Mouse (Mus musculus) stomach, embryonic 16.5 days (tissue): ENCODE measurements around the gene Tmsb15b1. TPM values are rescaled to one million over a fixed set of nuclear protein-coding genes. Genes with fewer than 3 reads are reported as not detected.

Source experiments
- ATAC-seq: fragments of 200-750 bp; cut with Nextera tagmentation; 2 replicates; pipeline ENCODE4 v1.8.0; 2017; ENCODE audit warnings: moderate number of reproducible peaks, moderate TSS enrichment; ENCODE audit not compliant: insufficient read depth, low FRiP score
- H3K27ac ChIP-seq: fragments of 300-500 bp; sonication (generic); 2 replicates; pipeline ENCODE4 v1.5.1; 2014; ENCODE audit warnings: low read length
- H3K27me3 ChIP-seq: fragments of 300-500 bp; sonication (generic); 2 replicates; pipeline ENCODE4 v1.6.1; 2014; ENCODE audit warnings: low read length, control low read depth, mixed read lengths; ENCODE audit not compliant: control insufficient read depth, insufficient read depth
- H3K36me3 ChIP-seq: fragments of 300-500 bp; sonication (generic); 2 replicates; pipeline ENCODE4 v1.6.1; 2014; ENCODE audit warnings: low read length; ENCODE audit not compliant: control insufficient read depth, insufficient read depth
- H3K4me1 ChIP-seq: fragments of 300-500 bp; sonication (generic); 2 replicates; pipeline ENCODE4 v1.6.1; 2014; ENCODE audit warnings: low read length, control low read depth, mixed read lengths; ENCODE audit not compliant: control insufficient read depth, insufficient read depth
- H3K4me2 ChIP-seq: fragments of 300-500 bp; sonication (generic); 2 replicates; pipeline ENCODE4 v1.6.1; 2014; ENCODE audit warnings: low read depth, low read length, mixed read lengths
- H3K4me3 ChIP-seq: fragments of 300-500 bp; sonication (generic); replicated peaks from 2 replicates; pipeline ENCODE4 v1.5.1; 2014; ENCODE audit warnings: mild to moderate bottlenecking, low read length
- H3K9ac ChIP-seq: fragments of 300-500 bp; sonication (generic); 2 replicates; pipeline ENCODE4 v1.6.1; 2014; ENCODE audit warnings: low read length
- H3K9me3 ChIP-seq: fragments of 300-500 bp; sonication (generic); replicated peaks from 2 replicates; pipeline ENCODE4 v1.6.1; 2016; ENCODE audit warnings: low read length, control low read depth; ENCODE audit not compliant: control insufficient read depth
- WGBS: fragments of 180-500 bp; shearing (Covaris S2); extraction: QIAGEN DNeasy Blood & Tissue Kit; methylation state at CpG from one replicate; pipeline ENCODE4 v1.1.7; 2014; 5-methylcytosine and 5-hydroxymethylcytosine counted together
- polyA plus RNA-seq: library from polyadenylated mRNA; unstranded; fragments of >200 nt; fragmentation: Nextera tagmentation; extraction: Ambion mirVana; gene quantifications from 2 replicates; pipeline ENCODE4 v1.2.1, GENCODE M21; 2015

The Tmsb15b1 gene
- polyA plus RNA-seq: 21.8 and 23.1 TPM in 2 replicates

- Histone ChIP-seq H3K36me3 (no peaks in the 10 kb centered on the region), H3K27me3 (no peaks in the 10 kb centered on the region), H3K9me3 (no peaks in the 10 kb centered on the region), H3K9ac (peak within 1 kb of the TSS; percentile 58), H3K4me1 (no peaks in the 10 kb centered on the region), H3K27ac (no peak within 1 kb of the TSS), H3K4me2 (peak within 1 kb of the TSS; percentile 52), H3K4me3 (peak within 1 kb of the TSS; percentile 50)
- 16% methylated on average over 15 of the region's 15 CpGs for WGBS
- peak; percentile 100 for ATAC-seq
Observed at GRCm38 (mm10) chrX:136976424-136977084, at the start of gene Tmsb15b1, which contains the start of gene Tmsb15l. Tmsb15b1 (minus strand) TSS chrX:136976874. Tmsb15l (minus strand) TSS chrX:136976869.

DNA sequence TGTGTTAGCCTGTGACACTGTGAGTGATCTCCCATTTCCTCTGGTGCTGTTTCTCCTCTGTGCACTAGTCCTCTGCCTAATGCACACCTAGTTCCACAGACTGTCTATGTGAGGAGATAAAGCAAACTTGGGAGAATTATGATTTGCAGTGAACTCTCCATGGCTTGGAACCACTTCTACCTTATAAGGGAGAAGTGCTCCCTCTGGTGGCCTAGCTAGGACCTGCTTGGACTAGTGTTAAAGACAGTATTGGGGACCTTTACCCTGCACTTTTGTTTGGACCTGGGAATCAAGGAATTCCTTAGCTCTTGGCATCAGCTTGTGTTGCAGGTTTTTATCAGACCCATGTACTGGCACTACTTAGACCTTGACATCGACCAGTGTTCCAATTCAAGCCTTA lies 42.6 kb upstream of the Tmsb15b1 start:
- Histone ChIP-seq H3K4me2 (no peak overlapping the region), H3K4me1 (no peaks in the 10 kb centered on the region), H3K4me3 (no peak overlapping the region), H3K36me3 (no peaks in the 10 kb centered on the region), H3K9me3 (no peaks in the 10 kb centered on the region), H3K9ac (no peak overlapping the region), H3K27me3 (no peaks in the 10 kb centered on the region), H3K27ac (no peak overlapping the region)
- 24% methylated on average over 1 of the region's 1 CpGs for WGBS
- ATAC-seq: 0 out of 2 replicates have a peak, but pooled peaks have one; percentile 37

DNA sequence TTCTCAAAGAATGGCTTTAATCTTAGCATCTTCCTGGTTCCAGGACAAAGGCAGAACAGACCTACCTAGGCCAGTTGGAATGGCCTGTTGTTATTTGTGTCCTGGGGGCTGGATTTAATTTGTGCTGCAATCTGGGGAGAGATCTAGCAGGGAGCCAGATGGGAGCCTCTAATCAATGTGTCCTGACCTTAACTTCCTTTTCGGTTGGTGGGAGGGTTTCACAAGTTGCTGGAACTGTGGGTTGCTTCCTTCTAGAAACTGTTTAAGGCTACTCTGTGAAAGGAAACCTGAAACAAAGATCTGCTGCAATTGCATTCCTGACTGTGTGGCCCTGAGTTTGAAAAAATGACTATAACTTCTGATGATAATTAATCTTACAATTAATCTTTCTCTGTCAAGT lies 41.0 kb upstream of the Tmsb15b1 start:
- no peaks in the 10 kb centered on the region for H3K9me3 ChIP-seq
- no peak overlapping the region for H3K4me2 ChIP-seq
- no peak overlapping the region for H3K4me3 ChIP-seq
- no peak for ATAC-seq
- H3K9ac ChIP-seq: no peak overlapping the region
- no peaks in the 10 kb centered on the region for H3K27me3 ChIP-seq
- WGBS: 87% methylated on average over 1 of the region's 1 CpGs
- no peaks in the 10 kb centered on the region for H3K36me3 ChIP-seq
- H3K4me1 ChIP-seq: no peaks in the 10 kb centered on the region
- H3K27ac ChIP-seq: no peak overlapping the region

GRCm38 (mm10) chrX:137015099-137015709 lies 38.5 kb upstream of the Tmsb15b1 start:
- no peaks in the 10 kb centered on the region for H3K27me3 ChIP-seq
- no peak overlapping the region for H3K4me3 ChIP-seq
- H3K36me3 ChIP-seq: no peaks in the 10 kb centered on the region
- 52% methylated on average over 6 of the region's 6 CpGs for WGBS
- no peak for ATAC-seq
- no peak overlapping the region for H3K4me2 ChIP-seq
- H3K27ac ChIP-seq: no peak overlapping the region
- H3K4me1 ChIP-seq: no peaks in the 10 kb centered on the region
- H3K9ac ChIP-seq: no peak overlapping the region
- H3K9me3 ChIP-seq: no peaks in the 10 kb centered on the region

GRCm38 (mm10) chrX:136996256-136996655 lies 19.6 kb upstream of the Tmsb15b1 start:
- no peak overlapping the region for H3K4me3 ChIP-seq
- 76% methylated on average over 2 of the region's 2 CpGs for WGBS
- H3K4me1 ChIP-seq: no peaks in the 10 kb centered on the region
- no peaks in the 10 kb centered on the region for H3K36me3 ChIP-seq
- no peak for ATAC-seq
- H3K27me3 ChIP-seq: peaks cover 11% of the 10 kb centered on the region
- H3K9me3 ChIP-seq: no peaks in the 10 kb centered on the region
- no peak overlapping the region for H3K4me2 ChIP-seq
- no peak overlapping the region for H3K9ac ChIP-seq
- H3K27ac ChIP-seq: no peak overlapping the region

GRCm38 (mm10) chrX:136993641-136994040 lies 17.0 kb upstream of the Tmsb15b1 start:
- H3K27me3 ChIP-seq: peaks cover 12% of the 10 kb centered on the region
- no peak overlapping the region for H3K9ac ChIP-seq
- 26% methylated on average over 13 of the region's 14 CpGs for WGBS
- no peaks in the 10 kb centered on the region for H3K9me3 ChIP-seq
- no peak overlapping the region for H3K27ac ChIP-seq
- peak overlapping the region; percentile 43 for H3K4me3 ChIP-seq
- peak overlapping the region; percentile 56 for H3K4me2 ChIP-seq
- H3K36me3 ChIP-seq: no peaks in the 10 kb centered on the region
- ATAC-seq: no peak
- no peaks in the 10 kb centered on the region for H3K4me1 ChIP-seq

DNA sequence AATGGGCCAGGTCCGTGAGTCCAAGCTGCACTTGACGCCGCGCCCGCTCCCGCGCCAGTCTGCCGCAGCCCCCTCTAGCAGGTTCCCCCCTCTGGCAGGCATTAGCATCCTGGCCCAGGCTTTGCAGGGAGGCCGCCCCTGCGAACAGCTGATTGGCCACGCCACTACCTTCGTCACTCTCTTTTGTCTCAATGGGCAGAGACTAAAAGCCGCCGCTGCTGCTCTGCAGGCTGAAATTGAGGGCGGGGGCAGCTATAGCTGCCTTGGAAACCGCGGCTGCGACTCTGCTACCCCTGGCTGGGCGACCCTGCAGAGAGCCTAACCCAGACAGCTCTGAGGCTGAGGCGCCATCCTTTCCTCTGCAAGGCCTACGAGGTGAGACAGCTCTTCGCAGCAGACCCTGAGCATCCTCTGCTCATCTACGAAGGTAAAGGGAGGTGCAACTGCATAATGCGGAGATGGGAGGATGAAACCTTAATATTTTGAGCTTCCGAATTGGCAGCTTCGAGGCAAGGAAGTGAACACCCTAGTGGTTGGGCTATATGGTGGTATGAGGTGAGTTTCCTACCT lies 16.4 kb upstream of the Tmsb15b1 start, which contains the start of gene Zcchc18:
Gene Zcchc18, plus strand, starts transcription at position 178 of the 570 bp plus-strand sequence.
- peak; percentile 84 for ATAC-seq
- H3K4me1 ChIP-seq: no peaks in the 10 kb centered on the region
- H3K27ac ChIP-seq: no peak within 1 kb of the TSS
- H3K4me2 ChIP-seq: peak within 1 kb of the TSS; percentile 56
- H3K27me3 ChIP-seq: peaks cover 12% of the 10 kb centered on the region
- peak within 1 kb of the TSS; percentile 45; the same call in 1 of the 2 replicates for H3K9ac ChIP-seq
- no peaks in the 10 kb centered on the region for H3K9me3 ChIP-seq
- WGBS: 20% methylated on average over 26 of the region's 26 CpGs
- no peaks in the 10 kb centered on the region for H3K36me3 ChIP-seq
- H3K4me3 ChIP-seq: peak within 1 kb of the TSS; percentile 43

DNA sequence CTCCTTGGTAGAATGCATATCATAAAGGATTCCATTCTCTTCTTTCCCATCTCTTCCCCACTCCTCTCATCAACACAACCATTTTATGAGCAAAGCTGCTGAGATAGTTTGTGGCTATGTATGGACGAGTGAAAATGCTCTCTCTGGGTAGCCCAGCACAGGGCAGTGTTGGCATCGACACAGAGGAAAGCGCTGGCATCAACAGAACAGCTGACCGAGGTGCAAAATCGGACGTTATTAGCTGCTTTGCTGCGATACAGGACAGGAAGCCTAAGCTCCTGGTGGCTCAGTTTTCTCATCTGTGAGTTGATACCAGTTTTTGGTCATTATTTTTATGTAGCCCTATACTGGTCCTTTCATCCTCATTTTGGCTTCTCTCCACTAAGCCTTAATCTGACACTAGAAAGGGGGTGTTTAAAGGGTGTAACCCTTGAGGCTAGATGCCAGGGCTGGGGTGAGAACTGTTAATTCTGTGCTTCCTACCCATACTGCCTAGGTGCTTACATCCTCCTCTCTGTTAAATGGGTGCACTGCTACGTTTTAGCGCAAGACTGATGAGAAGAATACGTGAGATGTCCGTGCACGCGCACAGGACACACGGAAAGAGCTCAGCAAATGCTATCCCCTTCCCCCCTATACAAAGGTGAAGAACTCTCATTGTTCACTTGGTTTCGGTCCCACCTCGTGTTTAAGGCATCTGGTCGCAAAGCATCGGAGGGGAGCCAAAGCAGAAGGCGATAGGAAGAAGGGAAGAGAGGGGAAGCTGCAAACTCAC lies 15.7 kb upstream of the Tmsb15b1 start:
- H3K4me1 ChIP-seq: no peaks in the 10 kb centered on the region
- H3K27me3 ChIP-seq: peaks cover 12% of the 10 kb centered on the region
- H3K27ac ChIP-seq: no peak overlapping the region
- H3K9ac ChIP-seq: no peak overlapping the region
- 22% methylated on average over 19 of the region's 19 CpGs for WGBS
- H3K4me2 ChIP-seq: peak overlapping the region; percentile 56
- ATAC-seq: no peak
- H3K9me3 ChIP-seq: no peaks in the 10 kb centered on the region
- peak overlapping the region; percentile 43 for H3K4me3 ChIP-seq
- H3K36me3 ChIP-seq: no peaks in the 10 kb centered on the region
